Mouse (Mus musculus): ENCODE data around the gene 6030468B19Rik.
"Not testable (repeated sequence)": the region's sequence is repeated elsewhere in the genome, so short reads cannot be mapped to it uniquely, and the experiment has no call there.

The 6030468B19Rik gene

GRCm38 (mm10) chr11:117778851-117779433 lies 18.5 kb upstream of the 6030468B19Rik start:
- no peak for DNase-seq (ENCODE audit: low read depth, low spot score)

DNA sequence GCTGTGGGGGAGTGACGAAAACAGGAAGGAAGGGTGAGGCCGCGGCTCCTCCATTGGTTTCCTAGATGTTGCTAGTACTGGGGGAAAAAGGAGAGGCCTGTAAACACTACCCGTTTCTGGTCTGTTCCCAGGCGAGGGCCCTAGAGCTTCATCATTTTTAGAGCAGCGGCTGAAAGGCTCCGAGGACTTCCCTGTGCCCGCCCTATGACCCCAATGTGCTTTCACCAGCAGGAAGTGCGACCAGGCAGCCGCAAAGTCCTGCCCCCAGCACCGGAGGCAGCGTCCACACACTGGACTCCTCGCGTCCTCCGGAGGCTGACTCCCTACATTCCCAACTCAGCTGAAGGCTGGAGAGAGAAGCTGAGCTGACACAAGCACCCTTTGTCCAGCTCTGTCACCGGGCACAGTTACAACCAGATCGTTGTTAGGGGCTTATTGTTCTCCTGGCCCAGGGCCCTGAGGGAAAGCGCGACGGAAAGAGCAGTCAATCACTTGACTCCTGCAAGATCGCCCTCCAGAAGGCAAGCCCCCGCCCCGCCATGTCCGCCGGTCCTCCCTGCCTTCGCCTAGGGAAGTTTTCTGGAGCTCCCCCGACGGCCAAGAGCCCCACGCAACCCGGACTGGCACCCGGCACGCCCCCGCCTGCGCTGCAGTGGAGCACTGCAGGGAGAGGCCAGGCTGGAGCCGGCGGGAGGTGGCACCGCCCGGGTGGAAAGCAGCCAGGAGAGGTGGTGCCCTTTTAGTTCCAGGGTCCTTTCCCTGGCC lies 17.8 kb upstream of the 6030468B19Rik start:
- peak; percentile 12 for DNase-seq (ENCODE audit: low read depth, low spot score)

DNA sequence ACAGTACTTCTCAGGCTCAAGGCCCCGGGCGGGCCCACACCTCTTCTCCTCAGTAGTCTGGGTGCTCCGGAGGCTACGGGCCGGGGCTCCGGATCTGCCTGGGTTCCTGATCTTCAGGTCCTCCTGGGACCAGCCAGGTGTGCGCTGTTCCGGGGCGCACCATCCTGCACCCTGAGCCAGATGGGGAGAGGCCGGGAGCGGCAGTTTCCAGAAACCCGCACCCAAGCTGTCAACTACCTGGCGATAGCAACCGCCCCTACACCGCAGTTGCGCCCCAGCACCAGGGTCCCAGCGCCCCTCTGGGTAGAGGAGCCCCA lies 17.3 kb upstream of the 6030468B19Rik start:
- no peak for DNase-seq (ENCODE audit: low read depth, low spot score)

GRCm38 (mm10) chr11:117780582-117781111 lies 16.8 kb upstream of the 6030468B19Rik start:
- no peak for DNase-seq (ENCODE audit: low read depth, low spot score)

DNA sequence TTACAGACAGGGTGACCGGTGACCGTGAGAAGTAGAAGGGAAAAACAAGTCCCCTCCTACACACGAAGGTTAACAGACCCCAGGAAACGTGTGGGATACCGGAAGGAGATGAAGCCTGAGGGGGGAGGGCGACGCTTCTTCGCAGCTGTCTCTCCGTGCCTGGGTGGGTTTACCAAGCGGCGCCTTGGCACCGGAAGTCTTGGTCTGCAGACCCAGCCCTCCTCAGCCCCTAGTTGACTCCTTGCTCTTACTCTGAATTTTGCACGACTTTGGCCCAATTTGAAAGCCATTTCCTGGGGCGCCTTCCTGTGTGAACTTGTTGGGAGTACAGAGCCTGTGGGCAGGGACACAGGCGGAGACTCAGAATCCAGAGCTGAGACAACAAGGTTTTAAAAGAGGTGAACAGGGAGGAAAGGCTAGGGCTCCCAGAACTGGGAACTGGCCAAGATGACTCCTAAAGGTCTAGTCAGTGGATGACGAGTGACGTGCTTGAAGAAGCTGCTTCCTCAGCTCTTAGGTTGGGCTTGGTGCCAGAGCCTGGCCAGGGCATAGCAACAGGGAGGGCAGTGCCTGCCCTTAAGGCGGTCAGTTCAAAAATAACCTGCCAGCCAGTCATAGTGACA lies 16.1 kb upstream of the 6030468B19Rik start:
- DNase-seq (ENCODE audit: low read depth, low spot score): no peak

DNA sequence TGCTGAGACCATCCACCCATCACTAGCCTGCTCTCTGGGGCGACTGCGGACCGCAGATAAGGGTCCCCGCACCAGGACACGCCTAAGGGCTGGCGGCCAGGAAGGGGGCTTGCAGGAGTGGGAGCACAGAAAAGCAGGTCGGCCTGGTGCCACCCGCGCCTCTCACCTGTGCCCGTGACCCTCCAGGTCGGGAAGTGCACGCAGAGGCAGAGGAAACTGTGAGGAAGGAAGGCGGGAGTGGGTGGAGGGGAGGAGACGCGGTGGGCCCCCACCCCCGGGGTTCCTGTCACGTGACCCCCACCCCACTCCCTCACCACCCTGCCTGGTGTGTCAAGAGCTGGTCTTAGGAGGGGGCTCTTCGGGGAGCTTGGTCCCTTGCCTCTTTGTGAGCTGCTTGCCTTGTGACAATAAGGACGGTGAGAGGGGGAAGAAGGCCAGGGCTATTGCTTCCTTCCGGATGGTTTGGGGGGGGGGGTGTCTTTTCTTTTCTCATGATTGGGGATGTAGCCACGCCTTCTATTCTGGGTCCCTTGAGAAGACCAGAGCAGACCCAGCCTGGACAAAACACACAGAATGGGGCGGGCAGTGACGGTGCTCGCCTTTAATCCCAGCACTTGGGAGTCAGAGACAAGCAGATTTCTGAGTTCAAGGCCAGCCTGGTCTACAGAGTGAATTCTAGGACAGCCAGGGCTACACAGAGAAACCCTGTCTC lies 15.3 kb upstream of the 6030468B19Rik start, which contains the start of the genes Tmc8 and Tmc6:
Tmc8 (plus strand) TSS at position 84 of the 712 bp plus-strand sequence.
Tmc6 (minus strand) TSS at position 206 of the 712 bp plus-strand sequence.
- DNase-seq (ENCODE audit: low read depth, low spot score): no peak

GRCm38 (mm10) chr11:117782705-117783034 lies 14.8 kb upstream of the 6030468B19Rik start:
- DNase-seq (ENCODE audit: low read depth, low spot score): no peak

- DNase-seq (ENCODE audit: low read depth, low spot score): peak; percentile 16
These were observed 14.4 kb upstream of the 6030468B19Rik start for GRCm38 (mm10) chr11:117783089-117783488.

- no peak for DNase-seq (ENCODE audit: low read depth, low spot score)
These were observed 13.7 kb upstream of the 6030468B19Rik start for GRCm38 (mm10) chr11:117783683-117784309.

DNA sequence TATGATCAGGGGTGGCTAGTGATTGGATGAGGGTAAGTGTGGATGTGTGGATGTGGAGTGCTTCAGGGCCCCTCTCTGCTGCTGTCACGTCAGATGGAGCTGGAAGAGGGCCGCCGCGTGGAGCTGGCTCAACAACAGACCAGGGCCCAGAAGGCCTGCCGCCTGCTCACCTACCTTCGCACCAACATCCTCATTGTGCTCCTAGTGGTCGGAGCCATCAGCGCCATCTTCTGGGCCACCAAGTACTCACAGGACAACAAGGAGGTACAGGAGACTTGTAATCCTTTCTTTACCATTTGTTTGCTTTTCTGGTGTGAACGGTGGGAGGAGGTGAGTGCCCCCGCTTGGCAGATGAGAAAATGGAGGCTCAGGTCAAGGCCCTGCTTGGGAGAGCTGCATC lies 11.2 kb upstream of the 6030468B19Rik start:
- DNase-seq (ENCODE audit: low read depth, low spot score): no peak

DNA sequence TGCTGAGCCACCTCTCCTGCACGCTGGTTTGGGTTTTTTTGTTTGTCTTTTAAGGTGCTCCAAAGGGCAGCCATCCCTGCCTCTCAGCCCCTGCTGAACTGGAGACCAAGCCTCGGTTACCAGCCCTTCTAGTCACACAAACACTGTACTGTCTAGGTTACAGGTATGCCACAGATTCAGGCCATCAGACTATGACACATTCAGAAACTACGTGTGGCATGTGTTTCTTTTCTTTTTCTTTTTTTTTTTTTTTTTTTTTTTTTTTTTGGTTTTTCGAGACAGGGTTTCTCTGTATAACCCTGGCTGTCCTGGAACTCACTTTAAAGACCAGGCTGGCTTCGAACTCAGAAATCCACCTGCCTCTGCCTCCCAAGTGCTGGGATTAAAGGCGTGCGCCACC lies 9.0 kb upstream of the 6030468B19Rik start:
- not testable (repeated sequence) for DNase-seq (ENCODE audit: low read depth, low spot score)

GRCm38 (mm10) chr11:117790286-117790685 lies 7.2 kb upstream of the 6030468B19Rik start:
- no peak for DNase-seq (ENCODE audit: low read depth, low spot score)

DNA sequence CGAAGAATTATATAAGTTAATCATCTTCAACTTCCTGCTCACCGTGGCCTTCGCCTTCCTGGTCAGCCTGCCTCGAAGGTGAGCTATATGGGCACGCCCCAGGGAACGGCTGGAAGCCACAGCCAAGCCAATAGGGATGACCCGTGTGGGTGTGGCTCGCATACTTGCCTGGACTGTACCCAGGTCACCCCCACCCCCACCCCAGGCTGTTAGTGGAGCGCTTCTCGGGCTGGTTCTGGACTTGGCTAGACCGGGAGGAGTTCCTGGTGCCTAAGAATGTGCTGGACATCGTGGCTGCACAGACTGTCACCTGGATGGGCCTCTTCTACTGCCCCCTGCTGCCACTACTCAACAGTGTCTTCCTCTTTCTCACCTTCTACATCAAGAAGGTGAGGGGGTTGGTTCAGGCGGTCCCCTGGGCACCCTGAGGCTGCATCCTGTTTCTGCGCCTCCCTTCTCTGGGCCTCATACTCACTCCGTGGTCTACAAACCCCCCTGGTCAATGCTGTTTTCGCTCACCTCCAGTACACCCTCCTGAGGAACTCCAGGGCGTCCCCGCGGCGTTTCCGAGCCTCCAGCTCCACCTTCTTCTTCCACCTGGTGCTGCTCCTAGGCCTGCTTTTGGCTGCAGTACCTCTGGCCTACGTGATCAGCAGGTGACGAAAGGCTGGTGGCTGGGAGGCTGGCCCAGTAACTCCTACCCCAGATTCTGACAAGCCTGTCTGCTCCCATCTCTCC lies 6.6 kb upstream of the 6030468B19Rik start:
- DNase-seq (ENCODE audit: low read depth, low spot score): no peak

- DNase-seq (ENCODE audit: low read depth, low spot score): no peak
These were observed 6.1 kb upstream of the 6030468B19Rik start for GRCm38 (mm10) chr11:117791441-117791761.

DNA sequence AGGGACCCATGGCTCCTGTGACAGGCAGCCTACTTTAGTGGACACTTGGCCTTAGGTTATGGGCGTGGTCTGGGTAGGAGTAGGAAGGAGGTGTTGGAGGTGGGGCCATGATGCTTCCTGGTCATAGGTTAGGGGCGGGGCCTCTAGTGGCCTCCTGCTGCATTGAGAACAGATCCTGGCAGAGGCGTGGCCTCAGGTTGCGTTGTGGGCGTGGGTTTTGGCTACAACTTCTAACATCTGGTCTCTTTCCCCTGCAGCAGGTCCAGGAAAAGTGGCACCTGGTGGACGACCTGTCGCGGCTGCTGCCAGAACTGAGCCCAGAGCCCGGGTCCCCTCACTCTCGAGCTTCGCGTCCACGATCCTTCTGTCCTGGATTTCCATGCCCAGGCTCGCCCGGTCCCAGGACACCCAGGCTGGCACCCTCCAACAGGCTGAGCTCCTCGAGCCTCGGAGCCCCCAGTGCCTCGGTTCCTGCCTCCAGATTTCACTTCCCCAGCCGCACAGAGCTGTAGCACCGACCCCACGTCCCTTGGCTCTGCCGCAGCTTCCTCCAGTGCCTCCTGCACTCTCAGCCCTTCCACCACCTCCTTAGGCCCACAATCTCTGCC lies 5.1 kb upstream of the 6030468B19Rik start:
- no peak for DNase-seq (ENCODE audit: low read depth, low spot score)

GRCm38 (mm10) chr11:117794035-117794551 lies 3.4 kb upstream of the 6030468B19Rik start:
- DNase-seq (ENCODE audit: low read depth, low spot score): no peak

DNA sequence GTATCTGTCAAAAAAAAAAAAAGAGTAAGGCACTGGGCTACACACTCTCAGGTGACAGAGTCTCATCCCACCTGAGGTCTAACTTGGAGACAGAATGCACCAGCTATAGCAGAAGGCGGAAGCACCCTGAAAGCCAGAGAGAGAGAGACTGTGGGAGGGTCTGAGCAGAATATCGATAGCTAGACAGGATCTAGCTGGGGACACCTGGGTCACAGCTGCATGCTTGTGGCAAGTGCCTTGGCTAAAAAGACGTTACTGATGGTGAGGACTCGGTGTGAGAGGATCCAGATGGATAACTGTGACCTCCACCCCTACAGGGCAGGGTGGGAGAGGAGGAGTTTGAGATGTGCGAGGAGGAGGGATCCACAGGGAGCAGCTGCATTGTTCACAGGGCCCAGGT lies 506 bp upstream of the 6030468B19Rik start:
- no peak for DNase-seq (ENCODE audit: low read depth, low spot score)

GRCm38 (mm10) chr11:117798160-117798541 lies 691 bp downstream of the 6030468B19Rik start:
- DNase-seq (ENCODE audit: low read depth, low spot score): no peak

- DNase-seq (ENCODE audit: low read depth, low spot score): no peak
These were observed 1.7 kb downstream of the 6030468B19Rik start for GRCm38 (mm10) chr11:117799174-117799573.

DNA sequence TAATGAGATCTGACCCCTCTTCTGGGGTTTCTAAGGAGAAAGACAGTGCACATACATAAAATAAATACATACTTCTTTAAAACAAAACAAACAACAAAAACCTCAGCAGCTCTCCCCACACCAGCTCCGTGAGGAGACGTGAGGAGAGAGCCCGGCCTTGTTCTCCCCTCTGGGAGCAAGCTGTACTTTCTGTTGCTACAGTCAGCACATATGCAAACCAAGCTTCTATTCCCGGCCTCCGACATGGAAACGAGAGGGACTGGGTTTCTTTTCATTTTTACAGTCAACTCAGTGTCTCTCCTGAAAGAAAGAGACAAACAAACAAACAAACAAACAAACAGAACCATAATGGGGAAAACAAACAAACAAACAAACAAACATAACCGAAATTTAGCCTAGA lies 2.6 kb downstream of the 6030468B19Rik start:
- no peak for DNase-seq (ENCODE audit: low read depth, low spot score)
